Mouse (Mus musculus) MEL (cell line): ENCODE measurements around the gene Ubxn1. TPM values are rescaled to one million over a fixed set of nuclear protein-coding genes. Genes with fewer than 3 reads are reported as not detected.

Experiments
- DNase-seq: peaks from one replicate; pipeline ENCODE4 v3.0.0; 2011; ENCODE audit warnings: low read depth, low spot score
- H3K27ac ChIP-seq: 2 replicates; pipeline ENCODE4 v1.5.1; 2012; ENCODE audit warnings: low read depth, mild to moderate bottlenecking, control low read depth, low read length, moderate library complexity; ENCODE audit not compliant: control insufficient read depth
- H3K27me3 ChIP-seq, 2 experiments: fragments of 150-350 bp in 1 of 2; sonication (generic) in 1 of 2; 2 replicates each; pipeline ENCODE4 v1.6.1; 2012; ENCODE audit warnings: low read length in 2 of 2, mild to moderate bottlenecking in 2 of 2, improper control_type of control experiment in 1 of 2, moderate library complexity in 1 of 2; ENCODE audit not compliant: insufficient read depth in 2 of 2, control insufficient read depth in 1 of 2
- H3K36me3 ChIP-seq, 2 experiments: 2 replicates each; pipeline ENCODE4 v1.6.1; 2012 to 2014; ENCODE audit warnings: low read length in 2 of 2, improper control_type of control experiment in 1 of 2, inconsistent platforms in 1 of 2, mild to moderate bottlenecking in 1 of 2; ENCODE audit not compliant: insufficient read depth in 2 of 2, control insufficient read depth in 1 of 2
- H3K4me1 ChIP-seq, 2 experiments: fragments of 150-350 bp in 1 of 2; sonication (generic) in 1 of 2; 2 replicates each; pipeline ENCODE4 v1.6.1; 2012; ENCODE audit warnings: low read length in 2 of 2, improper control_type of control experiment in 1 of 2, mild to moderate bottlenecking in 1 of 2; ENCODE audit not compliant: insufficient read depth in 2 of 2, control insufficient read depth in 1 of 2
- H3K4me3 ChIP-seq, 2 experiments: fragments of 150-350 bp in 1 of 2; sonication (generic) in 1 of 2; 2 replicates each; pipeline ENCODE4 v1.5.1; 2012; ENCODE audit warnings: low read depth in 2 of 2, low read length in 2 of 2, mild to moderate bottlenecking in 2 of 2, moderate library complexity in 2 of 2, control low read depth in 1 of 2, improper control_type of control experiment in 1 of 2; ENCODE audit not compliant: control insufficient read depth in 1 of 2, insufficient read depth in 1 of 2
- H3K79me2 ChIP-seq: 2 replicates; pipeline ENCODE4 v1.6.1; 2012; ENCODE audit warnings: mild to moderate bottlenecking, low read length, moderate library complexity; ENCODE audit not compliant: control insufficient read depth, poor library complexity, insufficient read depth
- H3K9ac ChIP-seq: 2 replicates; pipeline ENCODE4 v1.6.1; 2012; ENCODE audit warnings: low read depth, mild to moderate bottlenecking, control low read depth, low read length, moderate library complexity; ENCODE audit not compliant: control insufficient read depth, poor library complexity, severe bottlenecking
- H3K9me3 ChIP-seq: fragments of 150-350 bp; sonication (generic); replicated peaks from 2 replicates; pipeline ENCODE4 v1.6.1; 2012; ENCODE audit warnings: mild to moderate bottlenecking, low read length, improper control_type of control experiment, moderate library complexity; ENCODE audit not compliant: insufficient read depth
- BHLHE40 ChIP-seq: IDR thresholded peaks from 2 replicates; pipeline ENCODE4 v1.6.1; 2012; ENCODE audit warnings: low read depth, mild to moderate bottlenecking, inconsistent platforms, low read length, improper control_type of control experiment, borderline replicate concordance
- CHD2 ChIP-seq: IDR thresholded peaks from 2 replicates; pipeline ENCODE4 v1.6.1; 2011; ENCODE audit warnings: low read length, improper control_type of control experiment
- CTCF ChIP-seq, 3 experiments: IDR thresholded peaks in 2 of 3; conservative IDR thresholded peaks in 1 of 3; 2 replicates each; pipeline ENCODE4 v1.5.1; 2011 to 2012; ENCODE audit warnings: low read length in 3 of 3, low read depth in 2 of 3, mild to moderate bottlenecking in 2 of 3, improper control_type of control experiment in 1 of 3, inconsistent platforms in 1 of 3, mixed read lengths in 1 of 3, moderate library complexity in 1 of 3; ENCODE audit not compliant: control insufficient read depth in 1 of 3, insufficient read depth in 1 of 3, poor library complexity in 1 of 3, severe bottlenecking in 1 of 3
- E2F4 ChIP-seq: IDR thresholded peaks from 2 replicates; pipeline ENCODE4 v1.6.1; 2011; ENCODE audit warnings: low read depth, low read length, improper control_type of control experiment, borderline replicate concordance
- ELF1 ChIP-seq: IDR thresholded peaks from 2 replicates; pipeline ENCODE4 v1.6.1; 2014; ENCODE audit warnings: low read depth, mild to moderate bottlenecking, inconsistent platforms, low read length, improper control_type of control experiment, moderate library complexity
- EP300 ChIP-seq, 2 experiments: IDR thresholded peaks; 2 replicates each; pipeline ENCODE4 v1.6.1; 2011; ENCODE audit warnings: improper control_type of control experiment in 2 of 2, low read length in 2 of 2, low read depth in 1 of 2, mild to moderate bottlenecking in 1 of 2
- ETS1 ChIP-seq: IDR thresholded peaks from 2 replicates; pipeline ENCODE4 v1.6.1; 2012; ENCODE audit warnings: low read depth, mild to moderate bottlenecking, inconsistent platforms, low read length, improper control_type of control experiment, moderate library complexity
- GABPA ChIP-seq: IDR thresholded peaks from 2 replicates; pipeline ENCODE4 v1.6.1; 2012; ENCODE audit warnings: low read depth, mild to moderate bottlenecking, inconsistent platforms, low read length, improper control_type of control experiment, moderate library complexity
- GATA1 ChIP-seq: IDR thresholded peaks from 2 replicates; pipeline ENCODE4 v1.6.1; 2011; ENCODE audit warnings: low read depth, low read length, improper control_type of control experiment
- JUND ChIP-seq: IDR thresholded peaks from 2 replicates; pipeline ENCODE4 v1.6.1; 2011; ENCODE audit warnings: low read depth, mild to moderate bottlenecking, improper control_type of control experiment, low read length
- KAT2A ChIP-seq: conservative IDR thresholded peaks from 2 replicates; pipeline ENCODE4 v1.6.1; 2012; ENCODE audit warnings: low read depth, low read length, improper control_type of control experiment, inconsistent platforms
- MAFK ChIP-seq: IDR thresholded peaks from 2 replicates; pipeline ENCODE4 v1.6.1; 2011; ENCODE audit warnings: low read depth, mild to moderate bottlenecking, low read length, improper control_type of control experiment, borderline replicate concordance
- MAX ChIP-seq: IDR thresholded peaks from 2 replicates; pipeline ENCODE4 v1.6.1; 2011; ENCODE audit warnings: low read length, improper control_type of control experiment
- MAZ ChIP-seq: IDR thresholded peaks from 2 replicates; pipeline ENCODE4 v1.6.1; 2012; ENCODE audit warnings: low read depth, mild to moderate bottlenecking, inconsistent platforms, low read length, improper control_type of control experiment
- MXI1 ChIP-seq: IDR thresholded peaks from 2 replicates; pipeline ENCODE4 v1.6.1; 2011; ENCODE audit warnings: mild to moderate bottlenecking, low read depth, low read length, improper control_type of control experiment
- MYB ChIP-seq: IDR thresholded peaks from 2 replicates; pipeline ENCODE4 v1.6.1; 2011; ENCODE audit warnings: mild to moderate bottlenecking, low read depth, low read length, improper control_type of control experiment
- MYC ChIP-seq: IDR thresholded peaks from 2 replicates; pipeline ENCODE4 v1.6.1; 2011; ENCODE audit warnings: low read depth, mild to moderate bottlenecking, low read length, improper control_type of control experiment, moderate library complexity
- NELFE ChIP-seq: IDR thresholded peaks from 2 replicates; pipeline ENCODE4 v1.6.1; 2011; ENCODE audit warnings: low read depth, low read length, improper control_type of control experiment
- NRF1 ChIP-seq: IDR thresholded peaks from 2 replicates; pipeline ENCODE4 v1.6.1; 2014; ENCODE audit warnings: low read depth, mild to moderate bottlenecking, inconsistent platforms, low read length, improper control_type of control experiment, moderate library complexity; ENCODE audit not compliant: poor library complexity, insufficient read depth, severe bottlenecking
- POLR2A ChIP-seq, 2 experiments: IDR thresholded peaks; 2 replicates each; pipeline ENCODE4 v1.6.1; 2011 to 2012; ENCODE audit warnings: low read length in 2 of 2, mild to moderate bottlenecking in 2 of 2, control low read depth in 1 of 2, improper control_type of control experiment in 1 of 2, low read depth in 1 of 2, moderate library complexity in 1 of 2; ENCODE audit not compliant: control insufficient read depth in 1 of 2, insufficient read depth in 1 of 2, poor library complexity in 1 of 2
- POLR2AphosphoS2 ChIP-seq: IDR thresholded peaks from 2 replicates; pipeline ENCODE4 v1.6.1; 2011; ENCODE audit warnings: low read length, improper control_type of control experiment
- POLR2AphosphoS5 ChIP-seq: IDR thresholded peaks from 2 replicates; pipeline ENCODE4 v1.6.1; 2012; ENCODE audit warnings: low read depth, borderline replicate concordance, mild to moderate bottlenecking, inconsistent platforms, low read length, moderate library complexity, mixed read lengths
- RAD21 ChIP-seq: IDR thresholded peaks from 2 replicates; pipeline ENCODE4 v1.6.1; 2011; ENCODE audit warnings: mild to moderate bottlenecking, low read depth, low read length, improper control_type of control experiment
- RCOR1 ChIP-seq: IDR thresholded peaks from 2 replicates; pipeline ENCODE4 v1.6.1; 2012; ENCODE audit warnings: low read depth, mild to moderate bottlenecking, inconsistent platforms, low read length, improper control_type of control experiment
- SIN3A ChIP-seq: IDR thresholded peaks from 2 replicates; pipeline ENCODE4 v1.6.1; 2012; ENCODE audit warnings: low read length, improper control_type of control experiment, inconsistent platforms
- SMC3 ChIP-seq: IDR thresholded peaks from 2 replicates; pipeline ENCODE4 v1.6.1; 2011; ENCODE audit warnings: low read depth, low read length, improper control_type of control experiment
- TAL1 ChIP-seq: IDR thresholded peaks from 2 replicates; pipeline ENCODE4 v1.6.1; 2012; ENCODE audit warnings: mild to moderate bottlenecking, inconsistent platforms, low read length, moderate library complexity, mixed read lengths
- TBP ChIP-seq: IDR thresholded peaks from 2 replicates; pipeline ENCODE4 v1.8.0; 2011; ENCODE audit warnings: low read depth, low read length, improper control_type of control experiment
- USF1 ChIP-seq: IDR thresholded peaks from 2 replicates; pipeline ENCODE4 v1.6.1; 2014; ENCODE audit warnings: low read depth, mild to moderate bottlenecking, inconsistent platforms, low read length, improper control_type of control experiment, moderate library complexity
- ZC3H11A ChIP-seq: IDR thresholded peaks from 2 replicates; pipeline ENCODE4 v1.6.1; 2012; ENCODE audit warnings: low read depth, mild to moderate bottlenecking, inconsistent platforms, low read length, improper control_type of control experiment
- ZKSCAN1 ChIP-seq: IDR thresholded peaks from 2 replicates; pipeline ENCODE4 v1.6.1; 2012; ENCODE audit warnings: low read depth, mild to moderate bottlenecking, inconsistent platforms, low read length, improper control_type of control experiment, moderate library complexity
- ZMIZ1 ChIP-seq: IDR thresholded peaks from 2 replicates; pipeline ENCODE4 v1.6.1; 2012; ENCODE audit warnings: low read depth, mild to moderate bottlenecking, inconsistent platforms, low read length, improper control_type of control experiment, moderate library complexity
- ZNF384 ChIP-seq: IDR thresholded peaks from 2 replicates; pipeline ENCODE4 v1.6.1; 2012; ENCODE audit warnings: low read depth, mild to moderate bottlenecking, inconsistent platforms, low read length, improper control_type of control experiment
- polyA plus RNA-seq, 2 experiments: library from polyadenylated mRNA; stranded (reverse) in 1 of 2; unstranded in 1 of 2; fragments of >175 nt in 1 of 2; fragments of >200 nt in 1 of 2; gene quantifications; 2 replicates each; pipeline versions ENCODE4 v1.2.1 to v1.2.4; 2012; ENCODE audit warnings: low replicate concordance in 2 of 2, low read depth in 1 of 2; ENCODE audit not compliant: insufficient read length in 2 of 2, insufficient read depth in 1 of 2, missing spikeins in 1 of 2
- total RNA-seq: library from RNA; depleted of rRNA; stranded (reverse); fragments of 300-350 nt; gene quantifications from 2 replicates; pipeline ENCODE4 v1.2.3, GENCODE M21; 2012

Ubxn1 gene
- total and polyA plus RNA-seq, 3 experiments, result 187 to 366 TPM; not detected in 1

DNA sequence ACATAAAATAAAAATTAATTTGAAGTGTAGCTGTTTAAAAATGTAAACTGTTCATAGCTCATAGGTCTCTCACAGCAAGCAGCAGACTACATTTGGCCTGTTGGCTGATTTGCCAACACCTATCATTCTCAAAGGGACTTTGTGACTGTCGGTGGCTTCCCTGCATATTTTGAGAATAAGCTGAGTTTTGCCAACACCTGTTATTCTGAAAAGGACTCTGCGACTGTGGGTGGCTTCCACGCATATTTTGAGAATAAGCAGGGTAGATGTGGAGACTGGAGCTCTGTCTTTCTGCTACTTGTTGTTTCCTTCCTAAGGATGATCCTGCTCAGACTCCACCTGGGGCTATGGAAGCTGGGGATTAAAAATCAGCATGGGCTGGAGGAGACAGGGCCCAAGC is 18.2 kb upstream of the Ubxn1 start:
- Histone ChIP-seq H3K27me3 (no peaks in the 10 kb centered on the region), H3K9me3 (no peaks in the 10 kb centered on the region), H3K4me1 (no peaks in the 10 kb centered on the region), H3K79me2 (no peaks in the 10 kb centered on the region), H3K36me3 (no peaks in the 10 kb centered on the region), H3K27ac (no peak overlapping the region), H3K9ac (no peak overlapping the region), H3K4me3 (no peak overlapping the region)
- no peak for DNase-seq
- no peak for TF ChIP-seq POLR2AphosphoS5
- no peak for TF ChIP-seq ZNF384
- TF ChIP-seq ZKSCAN1, result no peak
- TF ChIP-seq NELFE, result no peak
- no peak for TF ChIP-seq POLR2AphosphoS2
- no peak for TF ChIP-seq RCOR1
- TF ChIP-seq BHLHE40, result no peak
- no peak for TF ChIP-seq TBP

DNA sequence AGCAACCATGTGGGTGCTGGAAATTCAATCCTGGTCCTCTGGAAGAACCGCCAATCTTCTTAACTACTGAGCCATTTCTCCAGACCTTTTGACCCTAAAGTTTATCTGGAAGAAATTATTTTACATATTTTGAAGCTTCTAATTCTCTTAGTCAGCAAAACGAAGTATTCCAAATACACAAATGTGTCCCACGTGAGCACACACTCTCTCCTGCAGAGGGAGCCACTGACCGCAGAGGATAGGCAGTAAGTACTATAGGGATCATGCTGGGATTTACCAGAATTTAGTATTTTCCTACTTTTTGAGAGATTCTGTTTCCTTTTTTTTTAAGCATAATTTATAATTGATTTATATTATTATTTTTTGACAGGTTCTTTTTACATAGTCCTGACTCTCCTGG is 13.6 kb upstream of the Ubxn1 start:
- no peak overlapping the region for H3K4me3 ChIP-seq
- H3K4me1 ChIP-seq, result no peaks in the 10 kb centered on the region
- H3K9ac ChIP-seq, result no peak overlapping the region
- H3K27ac ChIP-seq, result no peak overlapping the region
- DNase-seq, result peak; percentile 76
- H3K27me3 ChIP-seq, result no peaks in the 10 kb centered on the region
- H3K79me2 ChIP-seq, result no peaks in the 10 kb centered on the region
- no peaks in the 10 kb centered on the region for H3K9me3 ChIP-seq
- H3K36me3 ChIP-seq, result no peaks in the 10 kb centered on the region
- TF ChIP-seq MXI1 (peak; percentile 64; the same call in 1 of the 2 replicates), BHLHE40 (peak; percentile 75; the same call in 1 of the 2 replicates), SMC3 (peak; percentile 89), EP300 (IDR thresholded peaks at IDR 0.05; ENCODE audit: low read depth in 1 of 2, low read length in 2 of 2) (no peak), ZKSCAN1 (no peak), ELF1 (no peak), MAZ (no peak), TAL1 (no peak), JUND (no peak), MAX (peak; percentile 71), ZC3H11A (peak; percentile 85), RAD21 (peak; percentile 90), E2F4 (no peak), GATA1 (no peak), ZNF384 (no peak), GABPA (no peak), USF1 (peak; percentile 88), MYB (no peak), MAFK (peak; percentile 99), KAT2A (no peak), TBP (no peak), NRF1 (no peak), NELFE (no peak), RCOR1 (no peak), POLR2A (IDR thresholded peaks at IDR 0.05; ENCODE audit: control insufficient read depth in 1 of 2, insufficient read depth in 1 of 2, low read depth in 1 of 2, low read length in 2 of 2, poor library complexity in 1 of 2) (no peak), ETS1 (no peak), CHD2 (no peak), MYC (peak; percentile 89), SIN3A (peak; percentile 43; the same call in 1 of the 2 replicates), ZMIZ1 (no peak), CTCF (IDR thresholded peaks at IDR 0.05 in 2 of 3, conservative IDR thresholded peaks at IDR 0.05 in 1 of 3; ENCODE audit: control insufficient read depth in 1 of 3, insufficient read depth in 1 of 3, low read depth in 2 of 3, low read length in 3 of 3, poor library complexity in 1 of 3, severe bottlenecking in 1 of 3) (peak; percentile 73 to 85 (median 78))
